Mouse (Mus musculus) MEL (cell line): ENCODE measurements around the gene Zfand6.

Experiments
- CTCF ChIP-seq, 3 experiments: IDR thresholded peaks in 2 of 3; conservative IDR thresholded peaks in 1 of 3; 2 replicates each; pipeline ENCODE4 v1.5.1; 2011 to 2012; ENCODE audit warnings: low read length in 3 of 3, low read depth in 2 of 3, mild to moderate bottlenecking in 2 of 3, improper control_type of control experiment in 1 of 3, inconsistent platforms in 1 of 3, mixed read lengths in 1 of 3, moderate library complexity in 1 of 3; ENCODE audit not compliant: control insufficient read depth in 1 of 3, insufficient read depth in 1 of 3, poor library complexity in 1 of 3, severe bottlenecking in 1 of 3
- E2F4 ChIP-seq: IDR thresholded peaks from 2 replicates; pipeline ENCODE4 v1.6.1; 2011; ENCODE audit warnings: low read depth, low read length, improper control_type of control experiment, borderline replicate concordance
- GATA1 ChIP-seq: IDR thresholded peaks from 2 replicates; pipeline ENCODE4 v1.6.1; 2011; ENCODE audit warnings: low read depth, low read length, improper control_type of control experiment
- MAFK ChIP-seq: IDR thresholded peaks from 2 replicates; pipeline ENCODE4 v1.6.1; 2011; ENCODE audit warnings: low read depth, mild to moderate bottlenecking, low read length, improper control_type of control experiment, borderline replicate concordance
- NELFE ChIP-seq: IDR thresholded peaks from 2 replicates; pipeline ENCODE4 v1.6.1; 2011; ENCODE audit warnings: low read depth, low read length, improper control_type of control experiment
- NRF1 ChIP-seq: IDR thresholded peaks from 2 replicates; pipeline ENCODE4 v1.6.1; 2014; ENCODE audit warnings: low read depth, mild to moderate bottlenecking, inconsistent platforms, low read length, improper control_type of control experiment, moderate library complexity; ENCODE audit not compliant: poor library complexity, insufficient read depth, severe bottlenecking
- POLR2A ChIP-seq, 2 experiments: IDR thresholded peaks; 2 replicates each; pipeline ENCODE4 v1.6.1; 2011 to 2012; ENCODE audit warnings: low read length in 2 of 2, mild to moderate bottlenecking in 2 of 2, control low read depth in 1 of 2, improper control_type of control experiment in 1 of 2, low read depth in 1 of 2, moderate library complexity in 1 of 2; ENCODE audit not compliant: control insufficient read depth in 1 of 2, insufficient read depth in 1 of 2, poor library complexity in 1 of 2
- RAD21 ChIP-seq: IDR thresholded peaks from 2 replicates; pipeline ENCODE4 v1.6.1; 2011; ENCODE audit warnings: mild to moderate bottlenecking, low read depth, low read length, improper control_type of control experiment
- TBP ChIP-seq: IDR thresholded peaks from 2 replicates; pipeline ENCODE4 v1.8.0; 2011; ENCODE audit warnings: low read depth, low read length, improper control_type of control experiment
- ZC3H11A ChIP-seq: IDR thresholded peaks from 2 replicates; pipeline ENCODE4 v1.6.1; 2012; ENCODE audit warnings: low read depth, mild to moderate bottlenecking, inconsistent platforms, low read length, improper control_type of control experiment
- ZKSCAN1 ChIP-seq: IDR thresholded peaks from 2 replicates; pipeline ENCODE4 v1.6.1; 2012; ENCODE audit warnings: low read depth, mild to moderate bottlenecking, inconsistent platforms, low read length, improper control_type of control experiment, moderate library complexity
- ZMIZ1 ChIP-seq: IDR thresholded peaks from 2 replicates; pipeline ENCODE4 v1.6.1; 2012; ENCODE audit warnings: low read depth, mild to moderate bottlenecking, inconsistent platforms, low read length, improper control_type of control experiment, moderate library complexity

GRCm38 (mm10) chr7:84611609-84612008 is 78.2 kb downstream of the Zfand6 start:
- TF ChIP-seq ZKSCAN1: no peak
- TF ChIP-seq GATA1: no peak
- TF ChIP-seq E2F4: no peak
- no peak for TF ChIP-seq MAFK
- TF ChIP-seq TBP: no peak
- TF ChIP-seq CTCF (IDR thresholded peaks at IDR 0.05 in 2 of 3, conservative IDR thresholded peaks at IDR 0.05 in 1 of 3; ENCODE audit: control insufficient read depth in 1 of 3, insufficient read depth in 1 of 3, low read depth in 2 of 3, low read length in 3 of 3, poor library complexity in 1 of 3, severe bottlenecking in 1 of 3): no peak
- TF ChIP-seq POLR2A (IDR thresholded peaks at IDR 0.05; ENCODE audit: control insufficient read depth in 1 of 2, insufficient read depth in 1 of 2, low read depth in 1 of 2, low read length in 2 of 2, poor library complexity in 1 of 2): no peak
- no peak for TF ChIP-seq NRF1
- no peak for TF ChIP-seq NELFE
- no peak for TF ChIP-seq ZC3H11A
- no peak for TF ChIP-seq RAD21
- no peak for TF ChIP-seq ZMIZ1
